Mouse (Mus musculus) liver, adult 2 months (tissue): Measurements from ENCODE around the gene C1qtnf6. TPM values are rescaled to one million over a fixed set of nuclear protein-coding genes. Genes with fewer than 3 reads are reported as not detected.

ENCODE experiments used
- DNase-seq: peaks from one replicate; pipeline ENCODE4 v3.0.0-alpha.2; 2011; ENCODE audit warnings: low read depth, low spot score; ENCODE audit errors: extremely low read depth
- H3K27ac ChIP-seq: fragments of 200-500 bp; replicated peaks from 2 replicates; pipeline ENCODE4 v1.5.1; 2012; ENCODE audit warnings: low read depth, mild to moderate bottlenecking, control low read depth, inconsistent platforms, low read length; ENCODE audit not compliant: insufficient read depth
- H3K27me3 ChIP-seq: fragments of 200-500 bp; 2 replicates; pipeline ENCODE4 v1.6.1; 2012; ENCODE audit warnings: mild to moderate bottlenecking, moderate library complexity, low read length, inconsistent platforms; ENCODE audit not compliant: control insufficient read depth, insufficient read depth
- H3K36me3 ChIP-seq: fragments of 200-500 bp; 2 replicates; pipeline ENCODE4 v1.6.1; 2012; ENCODE audit warnings: low read length, inconsistent platforms; ENCODE audit not compliant: control insufficient read depth, insufficient read depth
- H3K4me1 ChIP-seq: fragments of 200-500 bp; 2 replicates; pipeline ENCODE4 v1.6.1; 2011; ENCODE audit warnings: low read length; ENCODE audit not compliant: control insufficient read depth, insufficient read depth
- H3K4me3 ChIP-seq: fragments of 200-500 bp; 2 replicates; pipeline ENCODE4 v1.5.1; 2011; ENCODE audit warnings: low read depth, mild to moderate bottlenecking, control low read depth, low read length, moderate library complexity; ENCODE audit not compliant: insufficient read depth
- H3K79me2 ChIP-seq: fragments of 200-500 bp; 2 replicates; pipeline ENCODE4 v1.6.1; 2012; ENCODE audit warnings: inconsistent platforms, mild to moderate bottlenecking, low read length, moderate library complexity; ENCODE audit not compliant: control insufficient read depth, insufficient read depth
- H3K9ac ChIP-seq: fragments of 200-500 bp; 2 replicates; pipeline ENCODE4 v1.6.1; 2012; ENCODE audit warnings: low read depth, mild to moderate bottlenecking, control low read depth, inconsistent platforms, low read length
- CTCF ChIP-seq: fragments of 200-500 bp; IDR thresholded peaks from 2 replicates; pipeline ENCODE4 v1.5.1; 2011; ENCODE audit warnings: low read depth, low read length, control low read depth
- POLR2A ChIP-seq: fragments of 200-500 bp; IDR thresholded peaks from 2 replicates; pipeline ENCODE4 v1.6.1; 2011; ENCODE audit warnings: low read length, control low read depth; ENCODE audit not compliant: insufficient read depth; ENCODE audit errors: extremely low read depth
- WGBS: fragments of 180-500 bp; shearing (Covaris S2); methylation state at CpG from one replicate; pipeline ENCODE4 v1.1.7; 2018; 5-methylcytosine and 5-hydroxymethylcytosine counted together
- polyA plus RNA-seq: library from polyadenylated mRNA; depleted of rRNA; stranded (reverse); fragments of >200 nt; gene quantifications from 2 replicates; pipeline ENCODE4 v1.2.3, GENCODE M21; 2012; rRNA removed
- total RNA-seq: library from RNA; depleted of rRNA; stranded (reverse); fragments of >200 nt; gene quantifications from 2 replicates; pipeline ENCODE4 v1.2.3, GENCODE M21; 2014; rRNA removed

Gene C1qtnf6
- total and polyA plus RNA-seq, 2 experiments = 0.28 to 2.5 TPM

DNA sequence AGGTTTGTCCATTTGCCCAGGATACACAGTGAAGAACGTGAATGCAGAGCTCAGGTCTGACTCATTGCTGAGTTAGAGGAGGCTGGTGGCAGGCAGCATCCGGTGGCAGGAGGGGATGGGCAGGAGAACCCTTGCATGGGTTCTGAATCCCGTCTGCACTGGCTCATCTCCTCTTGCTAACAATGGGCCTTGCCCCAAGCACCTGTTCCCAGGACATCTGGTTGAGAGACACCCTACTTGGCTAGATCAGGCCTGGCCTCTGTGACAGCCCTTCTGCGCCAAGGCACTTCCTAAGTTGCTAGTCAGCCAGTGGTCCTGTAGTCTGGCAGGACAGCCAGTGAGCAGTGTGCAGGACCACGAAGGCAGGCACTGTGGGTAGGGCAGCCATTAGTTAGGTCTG is 51.7 kb downstream of the C1qtnf6 start:
- TF ChIP-seq CTCF (no peak), POLR2A (no peak)
- DNase-seq = no peak
- Histone ChIP-seq H3K36me3 (no peaks in the 10 kb centered on the region), H3K27ac (no peak overlapping the region), H3K9ac (no peak overlapping the region), H3K27me3 (no peaks in the 10 kb centered on the region), H3K79me2 (no peaks in the 10 kb centered on the region), H3K4me1 (no peaks in the 10 kb centered on the region), H3K4me3 (no peak overlapping the region)
- WGBS = 93% methylated on average over 5 of the region's 5 CpGs

GRCm38 (mm10) chr15:78478073-78478472 is 53.1 kb downstream of the C1qtnf6 start:
- no peak for DNase-seq
- 87% methylated on average over 4 of the region's 4 CpGs for WGBS
- Histone ChIP-seq H3K4me1 (peaks cover 2% of the 10 kb centered on the region; the same call in 1 of the 2 replicates), H3K9ac (no peak overlapping the region), H3K27ac (no peak overlapping the region), H3K36me3 (no peaks in the 10 kb centered on the region), H3K79me2 (no peaks in the 10 kb centered on the region), H3K4me3 (no peak overlapping the region), H3K27me3 (no peaks in the 10 kb centered on the region)
- no peak for TF ChIP-seq CTCF

GRCm38 (mm10) chr15:78476878-78477277 is 54.3 kb downstream of the C1qtnf6 start:
- Histone ChIP-seq H3K9ac (no peak overlapping the region), H3K4me1 (peaks cover 8% of the 10 kb centered on the region), H3K36me3 (no peaks in the 10 kb centered on the region), H3K4me3 (no peak overlapping the region), H3K27ac (no peak overlapping the region), H3K79me2 (no peaks in the 10 kb centered on the region), H3K27me3 (no peaks in the 10 kb centered on the region)
- 100% methylated on average over 1 of the region's 1 CpGs for WGBS
- TF ChIP-seq POLR2A = no peak
- TF ChIP-seq CTCF = no peak
- DNase-seq = no peak

DNA sequence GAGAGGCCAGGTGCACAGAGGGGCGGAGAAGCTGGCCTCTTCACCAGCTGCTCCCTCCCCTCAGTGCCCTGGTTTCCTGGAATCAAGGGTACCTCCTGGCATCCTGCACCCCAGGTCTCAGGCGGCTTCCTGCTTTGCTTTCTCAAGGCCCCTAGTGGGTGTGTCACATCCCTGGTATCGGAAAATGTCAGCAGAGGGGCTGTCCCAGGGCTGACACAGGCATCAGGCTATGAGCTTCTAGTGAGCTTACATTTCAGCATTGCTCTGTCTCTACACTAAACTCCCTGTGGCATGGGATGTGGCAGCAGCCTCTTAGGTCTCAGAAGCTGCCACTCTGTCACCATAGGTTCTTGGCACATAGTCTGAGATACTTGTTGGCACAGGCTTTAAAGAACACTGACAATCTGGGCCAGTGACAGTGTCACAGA is 55.6 kb downstream of the C1qtnf6 start:
- Histone ChIP-seq H3K36me3 (no peaks in the 10 kb centered on the region), H3K4me3 (no peak overlapping the region), H3K27me3 (no peaks in the 10 kb centered on the region), H3K27ac (no peak overlapping the region), H3K4me1 (peaks cover 15% of the 10 kb centered on the region), H3K9ac (no peak overlapping the region), H3K79me2 (no peaks in the 10 kb centered on the region)
- TF ChIP-seq POLR2A (no peak), CTCF (no peak)
- WGBS = 58% methylated on average over 3 of the region's 3 CpGs
- DNase-seq = peak; percentile 48

DNA sequence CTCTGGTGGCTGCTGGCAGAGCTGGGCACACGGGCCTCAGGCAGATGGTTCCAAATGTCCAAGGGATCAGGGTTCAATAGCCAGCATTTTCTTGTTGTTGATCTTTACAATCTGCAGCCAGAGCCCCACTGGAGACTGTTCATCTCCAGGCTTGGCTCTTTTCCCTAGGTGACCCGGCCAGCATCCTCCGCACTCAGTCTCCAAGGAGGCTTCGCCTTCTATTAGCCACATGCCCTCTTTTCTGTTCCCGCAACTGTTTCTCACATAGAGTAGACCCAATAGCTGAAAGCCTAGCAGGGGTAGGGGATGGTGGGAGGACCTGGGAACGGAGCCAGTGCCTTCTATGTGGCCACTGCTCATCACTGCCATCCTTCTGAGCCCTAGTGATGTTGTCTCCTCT is 57.8 kb downstream of the C1qtnf6 start:
- H3K4me3 ChIP-seq = no peak overlapping the region
- peak; percentile 71 for DNase-seq
- WGBS = 47% methylated on average over 6 of the region's 6 CpGs
- H3K27me3 ChIP-seq = no peaks in the 10 kb centered on the region
- TF ChIP-seq POLR2A (no peak), CTCF (no peak)
- H3K9ac ChIP-seq = no peak overlapping the region
- H3K36me3 ChIP-seq = no peaks in the 10 kb centered on the region
- H3K27ac ChIP-seq = no peak overlapping the region
- peaks cover 27% of the 10 kb centered on the region for H3K4me1 ChIP-seq
- no peaks in the 10 kb centered on the region for H3K79me2 ChIP-seq

Other genes starting within 250 kb of the C1qtnf6 start
- gene Csf2rb2, start 225.7 kb downstream of the C1qtnf6 start, total RNA-seq = 0.37 and 0.54 TPM in 2 replicates
- gene Csf2rb2, start 225.7 kb downstream of the C1qtnf6 start, polyA plus RNA-seq = 0.47 and 1.1 TPM in 2 replicates
- 1.8 and 3.2 TPM in 2 replicates for gene Csf2rb, start 205.7 kb downstream of the C1qtnf6 start, total RNA-seq
- gene Csf2rb, start 205.7 kb downstream of the C1qtnf6 start, polyA plus RNA-seq = 2.1 and 3.6 TPM in 2 replicates
- not detected in 2 replicates for gene Tex33, start 135.5 kb downstream of the C1qtnf6 start, total RNA-seq
- not detected in 2 replicates for gene Tex33, start 135.5 kb downstream of the C1qtnf6 start, polyA plus RNA-seq
- gene Tst, start 125.5 kb downstream of the C1qtnf6 start, total RNA-seq = 303 and 343 TPM in 2 replicates
- gene Tst, start 125.5 kb downstream of the C1qtnf6 start, polyA plus RNA-seq = 621 and 686 TPM in 2 replicates
- gene Mpst, start 125.0 kb downstream of the C1qtnf6 start, total RNA-seq = 86.0 and 106 TPM in 2 replicates
- 377 and 408 TPM in 2 replicates for gene Mpst, start 125.0 kb downstream of the C1qtnf6 start, polyA plus RNA-seq
- gene Kctd17, start 102.9 kb downstream of the C1qtnf6 start, total RNA-seq = 1.2 and 2.6 TPM in 2 replicates
- gene Kctd17, start 102.9 kb downstream of the C1qtnf6 start, polyA plus RNA-seq = 8.6 and 10.4 TPM in 2 replicates
- 188 and 242 TPM in 2 replicates for gene Tmprss6, start 62.8 kb downstream of the C1qtnf6 start, total RNA-seq
- gene Tmprss6, start 62.8 kb downstream of the C1qtnf6 start, polyA plus RNA-seq = 514 and 542 TPM in 2 replicates
- gene Il2rb, start 36.1 kb downstream of the C1qtnf6 start, total RNA-seq = 0.83 and 1.1 TPM in 2 replicates
- gene Il2rb, start 36.1 kb downstream of the C1qtnf6 start, polyA plus RNA-seq = 2.4 and 4.0 TPM in 2 replicates
- under 0.01 TPM in 1 of 2 replicates, not detected in the other for gene Sstr3, start 13.3 kb upstream of the C1qtnf6 start, total RNA-seq
- not detected in 2 replicates for gene Sstr3, start 13.3 kb upstream of the C1qtnf6 start, polyA plus RNA-seq
- gene Rac2, start 41.4 kb upstream of the C1qtnf6 start, total RNA-seq = 2.8 and 4.5 TPM in 2 replicates
- gene Rac2, start 41.4 kb upstream of the C1qtnf6 start, polyA plus RNA-seq = 30.8 and 35.9 TPM in 2 replicates
- 4.7 and 7.2 TPM in 2 replicates for gene Cyth4, start 65.6 kb upstream of the C1qtnf6 start, total RNA-seq
- 3.3 and 5.7 TPM in 2 replicates for gene Cyth4, start 65.6 kb upstream of the C1qtnf6 start, polyA plus RNA-seq
- not detected in 2 replicates for gene Elfn2, start 187.4 kb upstream of the C1qtnf6 start, total RNA-seq
- not detected in 2 replicates for gene Elfn2, start 187.4 kb upstream of the C1qtnf6 start, polyA plus RNA-seq
- gene Mfng, start 242.1 kb upstream of the C1qtnf6 start, total RNA-seq = 0.74 and 1.1 TPM in 2 replicates
- gene Mfng, start 242.1 kb upstream of the C1qtnf6 start, polyA plus RNA-seq = 1.2 and 2.3 TPM in 2 replicates